Comparison of ENCODE assay signal across 9 mouse cellular contexts in genomic region chr8:110671309-110671708, GRCm38 (mm10). TPM values are rescaled to one million over a fixed set of nuclear protein-coding genes. Genes with fewer than 3 reads are reported as not detected.
DNase-seq lines count a peak whose midpoint lies in the region; ATAC-seq and TF ChIP-seq lines count a peak whose summit lies in the region.
"Had no signal": no experiment of that assay in that cellular context is flagged by ENCODE, and none has a peak within 500 bp of the region (broad histone marks: within the 10 kb centered on the region; RNA-seq: fewer than 3 reads in every experiment).

No protein-coding gene starts in this region.

- H3K4me1 ChIP-seq in heart, postnatal 0 days (ENCODE audit: control insufficient read depth, insufficient read depth): peaks cover 38% of the 10 kb centered on the region
- peaks cover under 1% of the 10 kb centered on the region for H3K4me1 ChIP-seq in limb, embryonic 10.5 days
- no peaks in the 10 kb centered on the region for H3K4me1 ChIP-seq in stomach, embryonic 14.5 days (ENCODE audit: control insufficient read depth, insufficient read depth, low read length)

- no peaks in the 10 kb centered on the region for H3K36me3 ChIP-seq in heart, postnatal 0 days (replicated peaks; ENCODE audit: control insufficient read depth, insufficient read depth, low read length)
- H3K36me3 ChIP-seq in limb, embryonic 10.5 days: peaks cover 58% of the 10 kb centered on the region
- H3K36me3 ChIP-seq in stomach, embryonic 14.5 days (ENCODE audit: control insufficient read depth, insufficient read depth, low read length): peaks cover 6% of the 10 kb centered on the region; the same call in 1 of the 2 replicates

- ATAC-seq in heart, postnatal 0 days (ENCODE audit: insufficient read depth, low read depth): no peak
- ATAC-seq in stomach, embryonic 14.5 days (ENCODE audit: insufficient number of reproducible peaks, insufficient read depth, low FRiP score, low read depth): no peak

- TF ChIP-seq EP300 in heart, postnatal 0 days (IDR thresholded peaks at IDR 0.05; ENCODE audit: low read depth): no peak

- peak overlapping the region; percentile 81 for H3K27ac ChIP-seq in heart, postnatal 0 days (ENCODE audit: low read depth)
- H3K27ac ChIP-seq in limb, embryonic 10.5 days: 0 out of 2 replicates have a peak overlapping the region, but pooled peaks have one; percentile 19
- peak overlapping the region; percentile 16; the same call in 1 of the 2 replicates for H3K27ac ChIP-seq in stomach, embryonic 14.5 days (ENCODE audit: low read length)

- H3K4me2 ChIP-seq in heart, postnatal 0 days (ENCODE audit: low read depth, low read length): no peak overlapping the region
- no peak overlapping the region for H3K4me2 ChIP-seq in stomach, embryonic 14.5 days (replicated peaks; ENCODE audit: low read depth, low read length)

- H3K9me3 ChIP-seq in heart, postnatal 0 days (replicated peaks; ENCODE audit: control insufficient read depth, low read length): no peaks in the 10 kb centered on the region
- no peaks in the 10 kb centered on the region for H3K9me3 ChIP-seq in limb, embryonic 10.5 days (replicated peaks)
- no peaks in the 10 kb centered on the region for H3K9me3 ChIP-seq in stomach, embryonic 14.5 days (ENCODE audit: control insufficient read depth, low read depth, low read length)

- H3K27me3 ChIP-seq in heart, postnatal 0 days (ENCODE audit: control insufficient read depth, insufficient read depth, low read length): no peaks in the 10 kb centered on the region
- H3K27me3 ChIP-seq in limb, embryonic 10.5 days (ENCODE audit: low read depth, poor library complexity, severe bottlenecking): no peaks in the 10 kb centered on the region
- no peaks in the 10 kb centered on the region for H3K27me3 ChIP-seq in stomach, embryonic 14.5 days (ENCODE audit: control insufficient read depth, insufficient read depth, low read length)

- no peak overlapping the region for H3K4me3 ChIP-seq in heart, postnatal 0 days (ENCODE audit: low read depth, low read length)
- H3K4me3 ChIP-seq in limb, embryonic 10.5 days: no peak overlapping the region
- no peak overlapping the region for H3K4me3 ChIP-seq in stomach, embryonic 14.5 days (ENCODE audit: low read depth, low read length)
- H3K4me3 ChIP-seq: myocyte had no signal

- DNase-seq in layer of hippocampus, adult 11-12 months (ENCODE audit: low spot score): peak; percentile 38
- DNase-seq in layer of hippocampus, postnatal 10 days (ENCODE audit: low spot score in 2 of 2): no peak
- DNase-seq in cerebellum, adult 9-11 months: peak; percentile 92
- DNase-seq in heart, postnatal 0 days (ENCODE audit: low spot score): no peak
- DNase-seq in limb, embryonic 10.5 days (ENCODE audit: low spot score): no peak
- DNase-seq in layer of hippocampus, postnatal 14 days (ENCODE audit: low spot score in 2 of 2): no peak
- no peak for DNase-seq in urinary bladder, postnatal 4 days (ENCODE audit: low spot score in 2 of 2)

- WGBS in heart, postnatal 0 days: 57% methylated on average over 6 of the region's 6 CpGs
- 93% methylated on average over 6 of the region's 6 CpGs for WGBS in limb, embryonic 10.5 days
- 82% methylated on average over 6 of the region's 6 CpGs for WGBS in stomach, embryonic 14.5 days

- H3K9ac ChIP-seq in heart, postnatal 0 days (replicated peaks; ENCODE audit: low read depth, low read length): 0 out of 2 replicates have a peak overlapping the region, but pooled peaks have one; percentile 7
- no peak overlapping the region for H3K9ac ChIP-seq in stomach, embryonic 14.5 days (replicated peaks; ENCODE audit: low read depth, low read length)

- TF ChIP-seq CTCF in heart, postnatal 0 days (IDR thresholded peaks at IDR 0.05; ENCODE audit: low read depth): no peak

RNA-seq across cellular contexts. Expression of gene Mtss1l, which starts 50.0 kb away (rescaled TPM):
- 100 to 1,000 TPM; 254 to 265 TPM for total RNA-seq in layer of hippocampus, postnatal 10 days (2021)
- total RNA-seq in heart, postnatal 0 days (2014; rRNA removed; ENCODE audit: low replicate concordance): 11.3 and 12.6 TPM in 2 replicates
- 4.1 and 5.1 TPM in 2 replicates for polyA plus RNA-seq in heart, postnatal 0 days (2015; fragmentation: Nextera tagmentation; extraction: Ambion mirVana)
- polyA plus RNA-seq in limb, embryonic 10.5 days (2016; fragmentation: Nextera tagmentation; extraction: Ambion mirVana): 7.8 and 8.8 TPM in 2 replicates
- 13.2 and 14.2 TPM in 2 replicates for polyA plus RNA-seq in stomach, embryonic 14.5 days (2014; fragmentation: Nextera tagmentation; extraction: Ambion mirVana)
- 100 to 1,000 TPM; 220 to 233 TPM for total RNA-seq in layer of hippocampus, postnatal 14 days (2021)

RNA-seq across cellular contexts. Expression of gene Vac14, which starts 52.9 kb away (rescaled TPM):
- total RNA-seq in layer of hippocampus, postnatal 10 days (2021): 10 to 100 TPM; 35.6 to 36.5 TPM
- 13.6 and 23.2 TPM in 2 replicates for total RNA-seq in heart, postnatal 0 days (2014; rRNA removed; ENCODE audit: low replicate concordance)
- polyA plus RNA-seq in heart, postnatal 0 days (2015; fragmentation: Nextera tagmentation; extraction: Ambion mirVana): 8.9 and 10.3 TPM in 2 replicates
- 30.8 and 32.3 TPM in 2 replicates for polyA plus RNA-seq in limb, embryonic 10.5 days (2016; fragmentation: Nextera tagmentation; extraction: Ambion mirVana)
- 18.7 and 20.9 TPM in 2 replicates for polyA plus RNA-seq in stomach, embryonic 14.5 days (2014; fragmentation: Nextera tagmentation; extraction: Ambion mirVana)
- total RNA-seq in layer of hippocampus, postnatal 14 days (2021): 10 to 100 TPM; 24.5 to 26.6 TPM

Comparison
In these comparisons a context has a peak if more than half of its experiments do, and no peak if none do; other contexts are left out.
1. DNase-seq: peak in layer of hippocampus, adult 11-12 months (single experiment) and cerebellum, adult 9-11 months (single experiment); none in layer of hippocampus, postnatal 10 days (0 of 2), heart, postnatal 0 days (single experiment), limb, embryonic 10.5 days (single experiment), layer of hippocampus, postnatal 14 days (0 of 2) and urinary bladder, postnatal 4 days (0 of 2).
2. H3K27ac ChIP-seq: peak in every context shown above with its lines; median percentile 81 in heart, postnatal 0 days; 19 in limb, embryonic 10.5 days; 16 in stomach, embryonic 14.5 days.
3. RNA of gene Mtss1l, which starts 50.0 kb away (total RNA-seq): 254 to 265 TPM in layer of hippocampus, postnatal 10 days and 220 to 233 TPM in layer of hippocampus, postnatal 14 days; 11.3 to 12.6 TPM in heart, postnatal 0 days; every median in the first group is over 10 times any median in the second.